In the genomic region with DNA sequence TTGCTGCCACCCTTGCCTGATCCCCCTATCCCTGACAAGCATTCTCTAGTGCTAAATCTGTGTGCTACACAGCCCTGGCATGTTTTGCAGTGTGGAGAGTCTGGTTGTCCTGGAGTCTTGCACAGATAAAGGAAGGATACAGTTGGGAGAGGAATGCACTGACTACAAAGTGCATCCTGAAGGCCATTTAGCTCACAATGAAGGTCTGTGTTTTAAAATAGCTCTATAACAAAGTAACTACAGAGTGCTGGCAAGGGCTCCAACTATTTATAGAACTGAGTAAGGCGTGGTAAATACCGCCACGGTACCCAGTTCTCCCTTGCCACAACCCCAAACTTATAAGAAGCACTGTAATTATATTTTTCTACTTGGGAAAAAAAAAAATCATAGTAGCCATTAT, we compare ENCODE assay signal across 9 mouse cellular contexts.
DNase-seq lines count a peak whose midpoint lies in the region; ATAC-seq and TF ChIP-seq lines count a peak whose summit lies in the region.
"Had no signal": no experiment of that assay in that cellular context is flagged by ENCODE, and none has a peak within 500 bp of the region (broad histone marks: within the 10 kb centered on the region; RNA-seq: fewer than 3 reads in every experiment).

No protein-coding gene starts in this region.

- no peak overlapping the region for H3K4me3 ChIP-seq in forebrain, embryonic 16.5 days (replicated peaks; ENCODE audit: low read length)
- H3K4me3 ChIP-seq in forebrain, embryonic 12.5 days (replicated peaks) = no peak overlapping the region
- H3K4me3 ChIP-seq in lung, postnatal 0 days (ENCODE audit: low read depth, low read length) = peak overlapping the region; percentile 10; the same call in 1 of the 2 replicates
- H3K4me3 ChIP-seq in heart, embryonic 14.5 days (ENCODE audit: control insufficient read depth in 1 of 2, insufficient read depth in 1 of 2, low read depth in 1 of 2, low read length in 2 of 2) = no peak overlapping the region
- H3K4me3 ChIP-seq in small intestine, adult 2 months (ENCODE audit: low read depth, low read length) = no peak overlapping the region

- peak; percentile 36 for DNase-seq in lung, postnatal 0 days (ENCODE audit: low spot score)
- no peak for DNase-seq in lung, postnatal 25 days (ENCODE audit: low spot score)
- no peak for DNase-seq in cerebellum, postnatal 10 days
- no peak for DNase-seq in T-cell, adult 2 months (ENCODE audit: low spot score)
- DNase-seq: gastrocnemius, postnatal 25 days had no signal

- no peaks in the 10 kb centered on the region for H3K36me3 ChIP-seq in forebrain, embryonic 16.5 days (ENCODE audit: control insufficient read depth, insufficient read depth)
- no peaks in the 10 kb centered on the region for H3K36me3 ChIP-seq in forebrain, embryonic 12.5 days (replicated peaks)
- no peaks in the 10 kb centered on the region for H3K36me3 ChIP-seq in lung, postnatal 0 days (ENCODE audit: insufficient read depth, low read length)
- H3K36me3 ChIP-seq in heart, embryonic 14.5 days (ENCODE audit: control insufficient read depth, insufficient read depth, low read length) = no peaks in the 10 kb centered on the region
- H3K36me3 ChIP-seq in small intestine, adult 2 months (ENCODE audit: control insufficient read depth, insufficient read depth, low read length) = no peaks in the 10 kb centered on the region

- H3K9me3 ChIP-seq in forebrain, embryonic 16.5 days (ENCODE audit: control insufficient read depth, low read length) = no peaks in the 10 kb centered on the region
- no peaks in the 10 kb centered on the region for H3K9me3 ChIP-seq in forebrain, embryonic 12.5 days
- no peaks in the 10 kb centered on the region for H3K9me3 ChIP-seq in lung, postnatal 0 days (ENCODE audit: low read length)
- H3K9me3 ChIP-seq in heart, embryonic 14.5 days (ENCODE audit: control insufficient read depth, low read length) = no peaks in the 10 kb centered on the region

- no peak overlapping the region for H3K4me2 ChIP-seq in forebrain, embryonic 16.5 days (ENCODE audit: low read length)
- no peak overlapping the region for H3K4me2 ChIP-seq in forebrain, embryonic 12.5 days
- no peak overlapping the region; the same call in 1 of the 2 replicates for H3K4me2 ChIP-seq in lung, postnatal 0 days (replicated peaks; ENCODE audit: low read depth, low read length)
- H3K4me2 ChIP-seq in heart, embryonic 14.5 days (ENCODE audit: low read length) = peak overlapping the region; percentile 57

- 33% methylated on average over 3 of the region's 3 CpGs for WGBS in forebrain, embryonic 16.5 days
- 66% methylated on average over 3 of the region's 3 CpGs for WGBS in forebrain, embryonic 12.5 days
- 27% methylated on average over 3 of the region's 3 CpGs for WGBS in lung, postnatal 0 days
- WGBS in heart, embryonic 14.5 days = 1% methylated on average over 3 of the region's 3 CpGs
- 50% methylated on average over 3 of the region's 3 CpGs for WGBS in small intestine, adult 2 months

- TF ChIP-seq CTCF in lung, postnatal 0 days (IDR thresholded peaks at IDR 0.05) = no peak
- TF ChIP-seq CTCF in small intestine, adult 2 months (IDR thresholded peaks at IDR 0.05; ENCODE audit: extremely low read depth, insufficient read length, insufficient replicate concordance, low read depth, low read length) = no peak

- TF ChIP-seq EP300 in lung, postnatal 0 days (IDR thresholded peaks at IDR 0.05) = peak; percentile 19; the same call in 1 of the 2 replicates

- no peak overlapping the region for H3K9ac ChIP-seq in forebrain, embryonic 16.5 days (replicated peaks; ENCODE audit: low read depth, low read length)
- no peak overlapping the region for H3K9ac ChIP-seq in forebrain, embryonic 12.5 days
- H3K9ac ChIP-seq in lung, postnatal 0 days (replicated peaks; ENCODE audit: low read depth) = no peak overlapping the region
- H3K9ac ChIP-seq in heart, embryonic 14.5 days (ENCODE audit: low read length) = peak overlapping the region; percentile 13; the same call in 1 of the 2 replicates

- TF ChIP-seq POLR2A in small intestine, adult 2 months (IDR thresholded peaks at IDR 0.05; ENCODE audit: low read depth, low read length) = no peak

- H3K27me3 ChIP-seq in forebrain, embryonic 16.5 days (replicated peaks; ENCODE audit: control insufficient read depth, insufficient read depth, low read length) = no peaks in the 10 kb centered on the region
- H3K27me3 ChIP-seq in forebrain, embryonic 12.5 days = no peaks in the 10 kb centered on the region
- H3K27me3 ChIP-seq in lung, postnatal 0 days (replicated peaks; ENCODE audit: insufficient read depth, low read length) = no peaks in the 10 kb centered on the region
- H3K27me3 ChIP-seq in heart, embryonic 14.5 days (ENCODE audit: control insufficient read depth, insufficient read depth, low read length) = no peaks in the 10 kb centered on the region
- no peaks in the 10 kb centered on the region for H3K27me3 ChIP-seq in small intestine, adult 2 months (ENCODE audit: control insufficient read depth, insufficient read depth, low read length)

- no peak overlapping the region; the same call in 1 of the 2 replicates for H3K27ac ChIP-seq in forebrain, embryonic 16.5 days (ENCODE audit: low read length)
- no peak overlapping the region for H3K27ac ChIP-seq in forebrain, embryonic 12.5 days
- no peak overlapping the region for H3K27ac ChIP-seq in lung, postnatal 0 days (ENCODE audit: low read length)
- peak overlapping the region; percentile 83 to 87 for H3K27ac ChIP-seq in heart, embryonic 14.5 days (replicated peaks in 1 of 2; ENCODE audit: control insufficient read depth in 1 of 2, insufficient read depth in 1 of 2, low read depth in 2 of 2, low read length in 2 of 2)
- peak overlapping the region; percentile 27; the same call in 1 of the 2 replicates for H3K27ac ChIP-seq in small intestine, adult 2 months (ENCODE audit: insufficient read depth, low read depth, low read length)

- ATAC-seq in forebrain, embryonic 16.5 days = 0 out of 2 replicates have a peak, but pooled peaks have one; percentile 13
- ATAC-seq in forebrain, embryonic 12.5 days (ENCODE audit: low FRiP score) = no peak
- peak; percentile 41 for ATAC-seq in lung, postnatal 0 days
- ATAC-seq in heart, embryonic 14.5 days (ENCODE audit: insufficient number of reproducible peaks, insufficient read depth, low FRiP score, low read depth) = peak; percentile 92

- H3K4me1 ChIP-seq in forebrain, embryonic 16.5 days (replicated peaks; ENCODE audit: control insufficient read depth, insufficient read depth, low read length) = peaks cover 24% of the 10 kb centered on the region
- no peaks in the 10 kb centered on the region for H3K4me1 ChIP-seq in forebrain, embryonic 12.5 days
- peaks cover 5% of the 10 kb centered on the region; the same call in 1 of the 2 replicates for H3K4me1 ChIP-seq in lung, postnatal 0 days (ENCODE audit: insufficient read depth, low read depth, low read length)
- H3K4me1 ChIP-seq in heart, embryonic 14.5 days (ENCODE audit: control insufficient read depth in 2 of 2, insufficient read depth in 2 of 2, low read length in 2 of 2) = peaks cover 12 to 50% of the 10 kb centered on the region in 2 experiments
- H3K4me1 ChIP-seq in small intestine, adult 2 months (ENCODE audit: control insufficient read depth, insufficient read depth, insufficient read length, low read length) = no peaks in the 10 kb centered on the region

Comparison
In these comparisons a context has a peak if more than half of its experiments do, and no peak if none do; other contexts are left out.
1. H3K27ac ChIP-seq: peak in heart, embryonic 14.5 days (2 of 2) and small intestine, adult 2 months (single experiment); none in forebrain, embryonic 16.5 days (single experiment), forebrain, embryonic 12.5 days (single experiment) and lung, postnatal 0 days (single experiment).